Mouse (Mus musculus): ENCODE results near the gene Lepr.

- TF ChIP-seq CTCF (IDR thresholded peaks at IDR 0.05; ENCODE audit: low read depth) (no peak), EP300 (IDR thresholded peaks at IDR 0.05; ENCODE audit: low read depth) (no peak)
Observed at GRCm38 (mm10) chr4:101682620-101683019, 34.6 kb upstream of the Lepr start.
